Mouse (Mus musculus): ENCODE data around the gene 1700016C15Rik.

Gene 1700016C15Rik

DNA sequence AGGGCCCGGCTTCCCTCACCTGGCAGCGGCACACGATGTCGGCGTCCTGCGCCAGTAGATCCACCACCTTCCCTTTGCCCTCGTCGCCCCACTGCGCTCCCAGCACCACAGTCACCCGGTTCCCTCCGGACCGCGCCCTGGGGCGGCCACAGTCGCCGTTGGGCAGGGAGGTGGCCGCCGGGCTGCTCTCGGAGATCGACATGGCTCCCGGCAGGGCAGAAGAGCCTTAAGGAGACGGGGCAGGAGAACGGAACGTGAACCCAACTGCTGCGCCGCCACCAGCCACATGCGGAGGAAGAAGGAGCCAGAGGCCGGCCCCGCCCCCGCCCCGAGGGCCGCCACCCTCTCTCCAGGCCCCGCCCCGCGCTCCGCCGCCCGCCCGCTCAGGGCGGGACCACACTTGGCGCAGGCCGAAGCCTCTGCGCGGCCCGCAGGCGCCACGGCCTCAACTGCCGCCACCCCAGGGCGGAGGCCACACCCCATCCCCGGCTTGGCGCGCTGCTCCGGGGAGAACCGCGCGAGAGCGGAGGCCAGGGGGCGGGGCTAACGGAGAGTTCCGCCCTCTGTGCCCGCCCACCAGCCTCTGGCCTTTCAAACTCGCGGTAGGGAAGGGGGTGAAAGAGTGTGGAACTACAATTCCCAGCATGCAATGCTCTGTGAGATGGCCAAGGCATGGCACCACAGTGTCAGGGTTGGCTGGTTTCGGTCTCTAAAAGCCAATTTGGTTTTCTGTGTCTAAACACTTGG, 66.8 kb downstream of the 1700016C15Rik start, which contains the start of gene Adss:
Gene Adss (minus strand): TSS at position 319 of the 747 bp plus-strand sequence.
- DNase-seq (ENCODE audit: low spot score in 2 of 2), result peak; percentile 98 to 99

DNA sequence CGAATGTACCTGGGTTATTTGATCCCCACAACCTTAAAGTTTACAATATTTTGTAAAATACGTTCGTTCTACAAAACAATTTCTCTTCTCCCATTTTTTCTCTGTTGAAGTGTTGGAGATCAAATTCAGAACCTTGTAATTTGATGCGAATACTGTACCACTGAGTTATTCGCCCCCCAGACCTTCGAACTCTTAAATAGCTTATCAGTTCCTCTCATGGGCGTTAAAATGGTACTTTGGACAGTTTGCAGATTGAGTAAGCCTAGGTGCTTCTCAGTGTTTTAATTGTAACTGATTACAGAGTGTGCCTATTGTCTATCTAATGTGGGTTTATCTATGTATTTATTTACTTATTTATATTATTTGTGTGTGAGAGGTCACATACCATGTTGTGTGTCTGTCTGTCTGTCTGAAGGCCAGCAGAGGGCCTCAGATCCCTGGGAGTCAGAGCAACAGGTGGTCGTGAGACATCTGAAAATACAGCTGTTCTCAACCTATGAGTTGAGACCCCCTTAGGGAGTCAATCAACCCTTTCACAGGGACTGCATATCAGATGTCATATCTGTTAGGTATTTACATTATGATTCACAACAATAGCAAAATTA, 67.6 kb downstream of the 1700016C15Rik start:
- DNase-seq (ENCODE audit: low spot score in 2 of 2), result peak in 1 of 2 experiments; percentile 17
